Mouse (Mus musculus) kidney, adult 2 months (tissue): Measurements from ENCODE around the gene Etv5.

ENCODE experiments used
- CTCF ChIP-seq: fragments of 200-500 bp; conservative IDR thresholded peaks from 2 replicates; pipeline ENCODE4 v1.5.1; 2011; ENCODE audit warnings: low read depth, mild to moderate bottlenecking, control low read depth, low read length, moderate library complexity, mixed read lengths; ENCODE audit not compliant: insufficient read depth, insufficient read length
- POLR2A ChIP-seq: fragments of 200-500 bp; IDR thresholded peaks from one replicate; pipeline ENCODE4 v1.6.1; 2011; ENCODE audit warnings: low read depth, low read length, control low read depth

- TF ChIP-seq CTCF: no peak
- no peak for TF ChIP-seq POLR2A
Measured at GRCm38 (mm10) chr16:22351194-22351593, 88.3 kb downstream of the Etv5 start.
